Comparison of ENCODE assay signal across 23 mouse cellular contexts in genomic region chr6:73372901-73373300, GRCm38 (mm10).
A peak's percentile ranks its signal among the peaks of the same experiment; 100 is the strongest.
DNase-seq lines count a peak whose midpoint lies in the region; ATAC-seq and TF ChIP-seq lines count a peak whose summit lies in the region.
"Had no signal": no experiment of that assay in that cellular context is flagged by ENCODE, and none has a peak within 500 bp of the region (broad histone marks: within the 10 kb centered on the region; RNA-seq: fewer than 3 reads in every experiment).

No protein-coding gene starts in this region.

- no peak for TF ChIP-seq CTCF in lung, embryonic 14.5 days (IDR thresholded peaks at IDR 0.05; ENCODE audit: low read depth)
- TF ChIP-seq CTCF in intestine, postnatal 0 days (IDR thresholded peaks at IDR 0.05; ENCODE audit: low read depth): no peak

- no peak overlapping the region for H3K27ac ChIP-seq in lung, embryonic 14.5 days (ENCODE audit: low read depth)
- H3K27ac ChIP-seq in intestine, postnatal 0 days (ENCODE audit: low read depth, low read length): no peak overlapping the region
- H3K27ac ChIP-seq: hindbrain, postnatal 0 days; left cerebral cortex, adult 2 months; limb, embryonic 12.5 days; midbrain, embryonic 13.5 days had no signal

- H3K27me3 ChIP-seq in lung, embryonic 14.5 days (ENCODE audit: insufficient read depth, low read length): no peaks in the 10 kb centered on the region
- 0 out of 2 replicates have a peak, but pooled peaks cover 3% of the 10 kb centered on the region for H3K27me3 ChIP-seq in intestine, postnatal 0 days (replicated peaks; ENCODE audit: control insufficient read depth, insufficient read depth, low read length)
- H3K27me3 ChIP-seq: megakaryocyte, embryonic 14.5 days had no signal

- H3K9ac ChIP-seq in lung, embryonic 14.5 days: no peak overlapping the region
- no peak overlapping the region for H3K9ac ChIP-seq in intestine, postnatal 0 days (ENCODE audit: low read depth, low read length)
- H3K9ac ChIP-seq: limb, embryonic 12.5 days; liver, postnatal 0 days; midbrain, embryonic 13.5 days had no signal

- H3K4me1 ChIP-seq in lung, embryonic 14.5 days (ENCODE audit: insufficient read depth): no peaks in the 10 kb centered on the region
- H3K4me1 ChIP-seq in intestine, postnatal 0 days (replicated peaks; ENCODE audit: control insufficient read depth, insufficient read depth, low read length): no peaks in the 10 kb centered on the region
- H3K4me1 ChIP-seq: limb, embryonic 12.5 days had no signal

- no peak for ATAC-seq in lung, embryonic 14.5 days (ENCODE audit: insufficient read depth)
- no peak for ATAC-seq in intestine, postnatal 0 days
- ATAC-seq: forebrain, embryonic 14.5 days; hindbrain, postnatal 0 days; intestine, embryonic 16.5 days; liver, postnatal 0 days; midbrain, embryonic 13.5 days had no signal

- no peak overlapping the region for H3K4me2 ChIP-seq in lung, embryonic 14.5 days
- H3K4me2 ChIP-seq in intestine, postnatal 0 days (replicated peaks; ENCODE audit: low read depth): no peak overlapping the region
- H3K4me2 ChIP-seq: limb, embryonic 12.5 days; liver, embryonic 11.5 days; midbrain, embryonic 13.5 days had no signal

- no peaks in the 10 kb centered on the region for H3K36me3 ChIP-seq in lung, embryonic 14.5 days (ENCODE audit: insufficient read depth)
- H3K36me3 ChIP-seq in intestine, postnatal 0 days (ENCODE audit: control insufficient read depth, insufficient read depth): no peaks in the 10 kb centered on the region
- H3K36me3 ChIP-seq: limb, embryonic 12.5 days; midbrain, embryonic 13.5 days had no signal

- peaks cover 3% of the 10 kb centered on the region; the same call in 1 of the 2 replicates for H3K9me3 ChIP-seq in lung, embryonic 14.5 days (ENCODE audit: low read depth, low read length)
- H3K9me3 ChIP-seq in intestine, postnatal 0 days (ENCODE audit: control insufficient read depth): no peaks in the 10 kb centered on the region
- H3K9me3 ChIP-seq: midbrain, embryonic 13.5 days had no signal

- 74% methylated on average over 5 of the region's 5 CpGs for WGBS in lung, embryonic 14.5 days
- WGBS in intestine, postnatal 0 days: 83% methylated on average over 5 of the region's 5 CpGs

- peak; percentile 83 for DNase-seq in heart, adult 11 months
- no peak for DNase-seq in heart, adult 9 months (ENCODE audit: low spot score in 2 of 2)
- peak; percentile 19 for DNase-seq in lung, embryonic 14.5 days
- DNase-seq in lung, postnatal 25 days (ENCODE audit: low spot score): no peak
- peak; percentile 54 for DNase-seq in cerebellum, adult 8-10 months
- DNase-seq in cerebellum, postnatal 36 days: peak; percentile 59 to 65
- no peak for DNase-seq in right cerebral cortex, postnatal 14 days
- DNase-seq: adrenal gland, postnatal 10 days; embryo, embryonic 11 days; gastrocnemius, postnatal 25 days; layer of hippocampus, adult 9-11 months; liver, postnatal 0 days; lung, postnatal 36 days; spleen, adult 18-20 months had no signal

- no peak overlapping the region for H3K4me3 ChIP-seq in lung, embryonic 14.5 days (ENCODE audit: low read depth, low read length)
- no peak overlapping the region for H3K4me3 ChIP-seq in intestine, postnatal 0 days (ENCODE audit: low read depth, low read length)
- H3K4me3 ChIP-seq: left cerebral cortex, adult 2 months; limb, embryonic 12.5 days; megakaryocyte, embryonic 14.5 days; midbrain, embryonic 13.5 days had no signal

Comparison
In these comparisons a context has a peak if more than half of its experiments do, and no peak if none do; other contexts are left out.
1. DNase-seq: peak in heart, adult 11 months (single experiment), lung, embryonic 14.5 days (single experiment), cerebellum, adult 8-10 months (single experiment) and cerebellum, postnatal 36 days (2 of 2); none in heart, adult 9 months (0 of 2), lung, postnatal 25 days (single experiment) and right cerebral cortex, postnatal 14 days (single experiment).